Mouse (Mus musculus) spleen, adult 18-20 months (tissue): Measurements from ENCODE around the gene Rpf1.
A peak's percentile ranks its signal among the peaks of the same experiment; 100 is the strongest.

ENCODE experiments used
- DNase-seq, 2 experiments: peaks; one replicate each; pipeline ENCODE4 v3.0.0; 2022; ENCODE audit warnings: mixed read lengths in 2 of 2

Rpf1 gene

GRCm38 (mm10) chr3:146520798-146521651, at the start of gene Rpf1:
Gene Rpf1, minus strand, starts transcription at chr3:146521429.
- peak; percentile 77 to 83 for DNase-seq

DNA sequence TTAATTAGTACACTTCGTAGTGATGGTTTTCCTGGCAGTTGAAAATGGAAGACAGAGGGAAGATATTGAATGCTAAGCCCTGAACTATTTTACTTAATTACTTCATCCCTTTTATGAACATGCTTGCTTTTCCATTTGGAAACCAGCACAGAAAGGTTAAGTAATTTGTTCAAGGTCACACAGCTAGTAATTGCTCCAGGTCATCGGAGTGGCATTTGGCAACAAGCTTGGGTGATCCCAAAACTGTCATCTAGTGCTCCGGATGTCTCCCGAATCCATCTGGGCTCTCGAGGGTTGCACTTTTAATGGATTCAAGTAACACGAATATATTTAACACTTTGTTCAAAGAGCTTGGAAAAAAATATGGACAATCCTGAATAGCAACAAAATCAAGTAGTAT, 49.7 kb upstream of the Rpf1 start:
- DNase-seq: no peak

GRCm38 (mm10) chr3:146570148-146570782, 49.0 kb upstream of the Rpf1 start, which contains the start of gene Uox:
Gene Uox, plus strand, starts transcription at chr3:146570426.
- no peak for DNase-seq

DNA sequence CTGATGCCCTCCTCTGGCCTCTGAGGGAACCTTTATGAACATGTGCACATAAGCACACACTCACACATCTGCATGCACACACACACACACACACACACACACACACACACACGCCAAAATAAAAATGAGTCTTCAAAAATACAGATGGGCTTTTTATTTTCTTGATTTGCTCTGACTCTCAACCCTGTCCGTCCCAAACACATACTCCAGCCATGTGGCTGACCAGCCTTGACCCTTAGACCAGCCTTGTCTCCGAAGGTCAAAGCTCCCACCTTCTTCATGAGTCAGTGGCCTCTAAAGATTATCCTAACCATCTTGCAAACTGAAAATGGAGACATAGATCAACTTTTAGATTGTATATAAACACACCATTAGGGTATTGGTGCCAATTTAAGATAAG, 48.4 kb upstream of the Rpf1 start:
- no peak for DNase-seq

GRCm38 (mm10) chr3:146567884-146568530, 46.8 kb upstream of the Rpf1 start:
- no peak for DNase-seq

- no peak for DNase-seq
Observed at GRCm38 (mm10) chr3:146567366-146567765, 46.1 kb upstream of the Rpf1 start.

- no peak for DNase-seq
Observed at GRCm38 (mm10) chr3:146565065-146565411, 43.8 kb upstream of the Rpf1 start.

GRCm38 (mm10) chr3:146564268-146565064, 43.2 kb upstream of the Rpf1 start:
- DNase-seq: peak; percentile 27 to 74

DNA sequence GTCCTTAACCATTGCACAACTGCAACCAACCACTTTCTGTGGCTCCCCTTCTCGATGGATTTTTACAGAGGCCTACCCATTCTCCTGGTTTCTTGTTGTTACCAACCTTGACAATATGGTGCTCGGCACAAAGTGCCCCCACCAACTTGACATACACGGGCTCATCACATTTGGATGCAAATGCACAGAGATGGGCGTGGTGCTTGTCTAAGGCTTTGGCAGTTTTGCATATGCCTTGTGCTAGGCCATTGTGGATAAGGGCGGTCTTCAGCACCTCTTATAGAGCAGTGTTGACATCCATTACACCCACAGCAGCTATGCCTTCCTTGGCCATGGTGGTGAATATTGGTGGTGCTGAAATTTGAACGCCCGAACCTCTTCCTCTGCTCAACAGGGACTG, 41.7 kb upstream of the Rpf1 start:
- no peak for DNase-seq

DNA sequence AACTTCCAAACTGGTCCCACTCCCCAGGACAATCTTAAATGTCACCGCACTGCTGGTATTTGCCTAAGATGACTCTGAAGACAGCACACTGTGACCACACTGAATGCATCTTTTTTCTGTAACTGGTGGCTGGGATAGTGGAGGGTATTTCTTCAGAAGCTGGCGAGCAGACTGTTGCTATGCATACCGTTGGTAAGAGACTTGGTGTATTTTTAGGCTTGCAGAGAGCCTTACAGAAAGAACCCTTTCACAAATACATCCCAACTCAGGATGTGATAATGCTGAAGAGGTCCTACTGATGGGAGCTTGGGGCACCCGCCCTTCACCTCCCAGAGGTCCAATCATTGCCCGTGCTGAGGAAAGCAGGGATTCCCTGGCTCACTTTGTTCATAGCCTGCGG, 36.3 kb upstream of the Rpf1 start:
- no peak for DNase-seq

DNA sequence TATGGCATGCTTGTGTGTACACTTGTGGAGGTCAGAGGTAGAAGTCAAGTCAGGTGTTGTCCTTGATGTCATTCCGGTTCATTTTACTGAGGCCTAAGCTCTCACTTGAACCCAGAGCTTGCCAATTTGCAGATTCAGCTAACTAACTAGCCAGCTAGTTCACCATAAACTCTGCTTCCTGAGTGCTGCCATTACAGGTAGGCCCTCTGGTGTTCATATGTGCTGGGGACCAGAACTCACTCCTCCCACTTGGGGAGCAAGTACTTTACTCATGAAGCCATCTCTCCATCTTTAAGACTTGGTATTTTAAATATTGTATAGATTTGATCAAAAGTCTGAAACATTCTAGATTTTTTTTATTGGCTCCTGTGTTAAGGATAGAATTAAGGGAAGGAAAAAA, 35.3 kb upstream of the Rpf1 start:
- no peak for DNase-seq

DNA sequence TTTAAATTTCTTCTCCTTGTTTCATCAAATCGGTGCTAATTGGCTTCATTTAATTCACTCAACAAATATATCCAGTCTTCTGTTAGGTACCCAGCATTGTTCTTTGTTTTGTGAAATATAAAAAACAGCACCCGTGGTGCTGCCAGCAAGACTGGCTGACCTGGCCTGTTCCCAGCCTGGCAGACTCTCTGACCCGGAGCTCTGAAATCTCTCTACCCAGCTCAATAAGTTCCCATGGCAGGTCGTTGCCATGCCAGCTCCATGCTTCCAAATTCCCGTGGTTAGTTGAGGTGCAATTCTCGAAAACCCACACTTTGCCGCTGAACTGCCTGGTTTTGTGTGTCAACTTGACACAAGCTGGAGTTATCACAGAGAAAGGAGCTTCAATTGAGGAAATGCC, 33.6 kb upstream of the Rpf1 start:
- no peak for DNase-seq

GRCm38 (mm10) chr3:146543632-146544031, 22.4 kb upstream of the Rpf1 start:
- DNase-seq: no peak

GRCm38 (mm10) chr3:146540521-146541273, 19.5 kb upstream of the Rpf1 start:
- DNase-seq: no peak

DNA sequence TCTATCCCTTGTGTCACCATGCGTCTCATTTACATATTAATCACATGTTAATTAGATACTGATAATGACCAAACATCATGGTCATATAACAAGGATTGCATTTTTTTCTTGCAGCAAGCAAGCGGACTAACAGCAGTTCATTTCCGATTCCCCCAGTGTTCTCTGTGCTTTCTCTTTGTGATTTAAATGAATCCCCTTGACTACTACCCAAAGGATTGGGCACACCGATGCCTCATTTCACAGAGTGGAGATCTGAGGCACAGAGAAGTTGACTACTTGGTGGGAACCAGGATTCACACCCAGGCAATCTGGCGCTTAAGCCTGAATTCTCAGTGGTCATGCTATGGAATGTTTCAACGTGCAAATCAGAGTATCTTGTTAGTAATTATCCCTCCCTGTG, 13.8 kb upstream of the Rpf1 start:
- no peak for DNase-seq

DNA sequence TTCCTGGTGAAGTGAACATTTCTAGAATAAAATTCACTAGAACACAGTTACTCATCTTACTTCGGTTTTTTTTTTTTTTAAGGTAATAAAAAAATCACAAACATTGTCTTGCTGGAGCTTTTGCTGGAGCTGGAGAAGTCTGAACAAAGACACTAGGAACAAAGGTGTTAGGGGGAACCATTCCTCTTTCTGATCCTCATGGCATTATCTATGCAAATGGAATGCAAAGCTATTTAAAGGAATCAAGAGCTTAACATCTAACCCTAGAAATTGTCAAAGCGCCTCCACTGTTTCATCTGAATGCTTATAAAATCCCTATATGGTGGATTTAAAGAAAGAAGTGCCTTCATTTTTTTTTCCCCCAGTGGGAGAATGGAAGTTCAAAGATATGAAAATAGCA, 7.1 kb upstream of the Rpf1 start:
- DNase-seq: no peak

DNA sequence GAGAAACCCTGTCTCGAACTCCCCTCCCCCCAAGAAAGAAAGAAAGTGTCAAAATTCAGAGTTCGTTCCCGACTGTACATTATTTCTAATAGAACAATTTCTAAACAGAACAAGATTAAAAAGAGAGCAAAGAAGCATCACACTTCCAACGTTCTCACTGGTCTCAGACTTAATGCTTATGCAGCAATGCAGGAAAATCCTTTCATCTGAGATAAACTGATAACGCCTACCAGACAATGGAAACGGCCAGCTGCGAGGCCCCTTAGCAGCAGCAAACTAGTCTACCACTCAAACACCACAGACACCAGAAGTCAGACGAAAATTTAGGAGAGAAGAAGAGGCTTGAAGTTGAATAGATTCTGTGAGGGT, 407 bp upstream of the Rpf1 start:
- no peak for DNase-seq

DNA sequence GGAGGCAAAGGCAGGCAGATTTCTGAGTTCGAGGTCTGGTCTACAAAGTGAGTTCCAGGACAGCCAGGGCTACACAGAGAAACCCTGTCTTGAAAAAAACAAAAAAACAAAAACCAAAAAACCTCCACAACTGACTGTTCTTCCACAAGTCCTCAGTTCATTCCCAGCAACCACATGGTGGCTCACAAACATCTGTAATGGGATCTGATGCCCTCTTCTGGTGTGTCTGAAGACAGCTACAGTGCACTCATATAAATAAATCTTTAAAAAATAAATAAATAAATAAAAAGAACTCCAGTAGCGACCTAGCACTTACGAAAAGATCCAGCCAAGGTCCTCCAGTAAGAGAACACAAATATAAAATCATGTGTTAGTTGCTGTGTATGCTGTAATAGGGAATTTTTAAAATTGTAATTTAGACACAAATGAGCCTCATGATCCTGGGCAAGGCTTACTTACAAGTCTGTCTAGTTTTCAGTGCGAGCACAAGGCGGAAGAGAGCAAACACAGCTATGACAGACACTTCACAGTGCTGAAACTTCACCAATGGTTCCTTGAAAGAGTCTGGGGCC, 917 bp downstream of the Rpf1 start:
- DNase-seq: no peak

- no peak for DNase-seq
Observed at GRCm38 (mm10) chr3:146506711-146507110, 14.5 kb downstream of the Rpf1 start.

GRCm38 (mm10) chr3:146501601-146502123, 19.6 kb downstream of the Rpf1 start:
- no peak for DNase-seq

DNA sequence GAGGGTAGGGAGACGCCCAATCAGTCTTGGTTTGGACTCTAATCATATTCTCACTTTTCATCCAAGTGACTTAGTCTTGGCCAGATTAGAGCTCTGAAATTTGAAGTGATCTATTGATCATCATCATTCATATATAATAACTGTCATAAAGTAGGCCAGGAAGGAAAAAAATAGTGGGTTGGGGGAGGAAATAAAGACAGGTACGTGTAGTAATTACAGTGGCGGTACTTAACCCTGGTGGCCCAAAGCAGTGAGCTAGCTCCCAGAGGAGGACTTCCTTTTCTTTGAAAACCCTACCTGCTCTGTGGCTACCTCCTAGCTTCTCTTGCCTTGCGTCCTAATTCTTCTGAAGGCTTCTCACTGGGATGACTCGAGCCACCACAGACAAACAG, 20.4 kb downstream of the Rpf1 start:
- no peak for DNase-seq
